Mouse (Mus musculus) E14TG2a.4 (cell line): Measurements from ENCODE around the gene Dna2.

Source experiments
- H3K27me3 ChIP-seq: 2 replicates; pipeline ENCODE4 v1.6.1; 2014; ENCODE audit warnings: low read length, control low read depth; ENCODE audit not compliant: insufficient read depth
- H3K36me3 ChIP-seq: 2 replicates; pipeline ENCODE4 v1.6.1; 2014; ENCODE audit warnings: low read length, control low read depth; ENCODE audit not compliant: insufficient read depth
- H3K4me1 ChIP-seq: replicated peaks from 2 replicates; pipeline ENCODE4 v1.6.1; 2014; ENCODE audit warnings: low read depth, low read length, control low read depth
- H3K4me3 ChIP-seq: replicated peaks from 2 replicates; pipeline ENCODE4 v1.5.1; 2014; ENCODE audit warnings: mild to moderate bottlenecking, low read length
- H3K9me3 ChIP-seq: 2 replicates; pipeline ENCODE4 v1.6.1; 2014; ENCODE audit warnings: low read length, control low read depth
- CTCF ChIP-seq: conservative IDR thresholded peaks from 2 replicates; pipeline ENCODE4 v1.5.1; 2014; ENCODE audit warnings: low read length
- NANOG ChIP-seq: IDR thresholded peaks from 2 replicates; pipeline ENCODE4 v1.6.1; 2014; ENCODE audit warnings: borderline replicate concordance, low read length, mixed read lengths
- POU5F1 ChIP-seq: IDR thresholded peaks from 2 replicates; pipeline ENCODE4 v1.6.1; 2014; ENCODE audit warnings: low read length, borderline replicate concordance

The Dna2 gene

DNA sequence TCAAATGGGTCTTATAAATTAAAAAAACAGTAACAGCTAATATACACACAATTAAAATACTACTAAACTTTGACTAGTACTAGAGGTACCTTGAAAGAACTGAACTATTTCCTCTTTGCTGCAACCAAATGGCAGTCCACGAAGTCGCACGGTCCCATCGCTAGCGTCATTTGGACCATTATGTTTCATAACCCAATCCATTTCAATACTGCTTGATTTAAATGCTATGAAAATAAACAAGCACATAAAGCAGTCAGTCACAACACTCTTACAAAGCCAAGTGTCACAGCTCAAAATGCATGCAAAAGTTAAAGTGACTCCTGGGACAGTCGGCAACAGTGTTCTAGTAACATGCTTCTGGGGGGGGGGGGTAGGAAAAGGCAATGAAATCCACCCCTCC is 72.5 kb downstream of the Dna2 start:
- TF ChIP-seq NANOG (no peak), CTCF (no peak), POU5F1 (no peak)
- Histone ChIP-seq H3K36me3 (peaks cover 57% of the 10 kb centered on the region), H3K27me3 (no peaks in the 10 kb centered on the region), H3K4me3 (no peak overlapping the region), H3K4me1 (peaks cover 30% of the 10 kb centered on the region), H3K9me3 (no peaks in the 10 kb centered on the region)

DNA sequence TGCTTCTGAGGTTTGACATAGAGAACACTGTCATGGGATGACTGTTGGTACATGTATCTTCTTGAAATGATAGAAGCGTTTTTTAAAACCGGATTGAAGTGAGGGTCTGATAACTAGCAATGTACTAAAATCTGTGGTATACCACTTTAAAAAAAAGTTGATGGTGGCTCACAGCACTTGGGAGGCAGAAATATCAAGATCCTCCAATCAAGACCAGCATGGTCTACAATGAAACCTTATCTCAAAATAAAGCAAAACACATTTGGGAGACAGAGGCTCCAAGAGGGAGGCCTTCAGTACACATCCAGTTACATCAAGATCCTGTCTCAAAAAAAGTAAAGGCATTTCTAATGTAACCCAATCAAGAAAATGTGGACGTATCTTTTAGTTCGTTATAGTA is 74.9 kb downstream of the Dna2 start:
- Histone ChIP-seq H3K36me3 (peaks cover 36% of the 10 kb centered on the region), H3K27me3 (no peaks in the 10 kb centered on the region), H3K4me1 (peaks cover 52% of the 10 kb centered on the region), H3K9me3 (no peaks in the 10 kb centered on the region), H3K4me3 (peak overlapping the region; percentile 98)
- TF ChIP-seq CTCF, result no peak
- no peak for TF ChIP-seq POU5F1
- TF ChIP-seq NANOG, result no peak

DNA sequence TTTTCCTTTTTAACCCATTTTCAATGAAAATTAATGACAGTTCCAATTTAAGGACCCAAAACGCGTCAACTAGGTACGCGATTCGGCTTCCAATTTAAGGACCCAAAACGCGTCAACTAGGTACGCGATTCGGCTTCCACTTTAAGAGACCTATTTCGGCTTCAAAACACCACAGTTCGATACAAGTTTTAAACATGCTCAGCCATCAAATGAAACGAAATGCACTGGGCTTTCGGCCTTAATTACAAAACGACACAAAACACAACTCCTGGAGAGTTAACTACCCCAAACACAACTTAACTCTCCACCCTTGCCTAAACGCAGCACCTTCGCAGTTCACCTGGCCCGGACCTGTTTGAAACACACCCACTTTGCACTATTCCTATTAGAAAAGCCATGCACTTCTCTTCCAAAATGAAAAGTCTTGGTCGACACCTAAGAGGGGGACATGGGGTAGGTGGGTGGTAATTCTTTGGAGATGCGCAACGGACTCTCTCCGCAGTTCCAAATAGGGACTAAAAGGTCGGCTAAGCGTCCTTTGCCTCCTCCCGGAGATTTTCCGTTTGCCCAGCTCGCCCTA is 75.8 kb downstream of the Dna2 start:
- no peak for TF ChIP-seq NANOG
- no peak for TF ChIP-seq CTCF
- TF ChIP-seq POU5F1, result no peak
- no peaks in the 10 kb centered on the region for H3K9me3 ChIP-seq
- peak overlapping the region; percentile 98 for H3K4me3 ChIP-seq
- H3K4me1 ChIP-seq, result peaks cover 54% of the 10 kb centered on the region
- H3K27me3 ChIP-seq, result no peaks in the 10 kb centered on the region
- H3K36me3 ChIP-seq, result peaks cover 27% of the 10 kb centered on the region

DNA sequence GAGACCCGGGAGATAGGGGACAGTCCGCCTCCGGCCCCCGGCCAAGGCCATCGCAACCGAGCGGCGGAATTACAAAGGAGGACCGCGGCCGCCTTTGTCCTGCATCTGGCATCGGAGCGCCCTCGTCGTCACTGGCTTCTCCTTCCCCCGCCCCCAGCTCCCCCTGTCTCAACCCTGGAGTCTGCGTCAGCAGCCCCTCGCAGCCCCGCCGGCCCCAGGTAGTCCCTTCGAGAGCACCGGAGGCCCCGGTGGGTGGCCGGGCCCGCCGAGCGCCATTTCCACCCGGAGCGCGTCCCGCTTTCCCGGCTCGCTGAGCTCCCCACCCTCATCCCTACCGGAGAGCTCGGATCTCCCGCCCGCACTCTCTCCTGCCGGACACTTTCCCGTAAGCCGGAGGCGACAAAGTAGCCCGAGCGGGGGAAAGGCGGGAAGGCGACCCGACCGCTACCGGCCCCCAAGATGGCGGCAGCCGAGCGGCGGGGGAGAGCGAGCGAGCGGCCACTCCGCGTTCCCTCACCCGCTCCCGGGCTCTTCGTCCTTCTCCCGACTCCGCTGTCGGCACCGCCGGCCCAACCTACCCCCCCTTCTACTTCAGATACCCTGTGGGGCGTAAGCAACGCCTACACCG is 76.4 kb downstream of the Dna2 start:
- Histone ChIP-seq H3K9me3 (no peaks in the 10 kb centered on the region), H3K36me3 (peaks cover 22% of the 10 kb centered on the region; the same call in 1 of the 2 replicates), H3K4me1 (peaks cover 59% of the 10 kb centered on the region), H3K27me3 (no peaks in the 10 kb centered on the region), H3K4me3 (peak overlapping the region; percentile 98)
- TF ChIP-seq POU5F1, result no peak
- no peak for TF ChIP-seq NANOG
- no peak for TF ChIP-seq CTCF
